Mouse (Mus musculus): ENCODE data around the gene Ttc21b. TPM values are rescaled to one million over a fixed set of nuclear protein-coding genes. Genes with fewer than 3 reads are reported as not detected.
"Not testable (repeated sequence)": the region's sequence is repeated elsewhere in the genome, so short reads cannot be mapped to it uniquely, and the experiment has no call there.

Ttc21b gene
- 1 to 10 TPM; 1.3 to 1.5 TPM for total RNA-seq (2021)
- long read RNA-seq, experiment 1, result 0 reads
- long read RNA-seq, experiment 2, full-length matches to known transcripts, result 1 of 3 reads
- long read RNA-seq, experiment 2, partial matches to known transcripts, result 1 of 3 reads
- long read RNA-seq, experiment 2, other reads (novel, unspliced or antisense), result 1 of 3 reads

GRCm38 (mm10) chr2:66256220-66257131, at the start of gene Ttc21b:
Ttc21b (minus strand) TSS chr2:66256617.
- intact Hi-C loops (cut with DNase I; ENCODE audit: low total_unique reads), result loop anchor here (5.0 kb wide), 1 partner anchor 156 kb away; no protein-coding TSS in a partner anchor
- DNase-seq, result peak; percentile 97

DNA sequence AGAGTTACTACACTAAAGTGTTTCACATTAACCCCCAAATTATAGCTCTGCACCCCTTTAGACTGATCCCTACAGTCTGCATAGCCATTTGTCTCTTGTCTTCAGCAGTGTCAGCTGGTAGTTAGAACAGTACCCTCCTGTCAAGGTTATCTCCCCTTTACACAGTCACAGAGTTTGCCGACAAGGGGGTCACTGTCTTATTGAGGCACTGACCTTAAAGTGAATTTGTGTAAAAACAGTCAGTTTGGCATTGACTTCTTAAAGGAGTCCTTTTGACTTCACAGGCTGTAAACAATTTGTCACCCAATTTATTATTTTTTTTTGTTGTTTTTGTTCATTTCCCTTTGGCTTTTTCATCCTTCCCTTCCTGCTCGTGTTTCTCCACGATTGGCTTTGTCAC, 16.1 kb upstream of the Ttc21b start:
- intact Hi-C loops (cut with DNase I; ENCODE audit: low total_unique reads), result no loop called here
- DNase-seq, result no peak

- intact Hi-C loops (cut with DNase I; ENCODE audit: low total_unique reads), result no loop called here
- DNase-seq, result no peak
Observed at GRCm38 (mm10) chr2:66244013-66244412, 12.4 kb downstream of the Ttc21b start.

DNA sequence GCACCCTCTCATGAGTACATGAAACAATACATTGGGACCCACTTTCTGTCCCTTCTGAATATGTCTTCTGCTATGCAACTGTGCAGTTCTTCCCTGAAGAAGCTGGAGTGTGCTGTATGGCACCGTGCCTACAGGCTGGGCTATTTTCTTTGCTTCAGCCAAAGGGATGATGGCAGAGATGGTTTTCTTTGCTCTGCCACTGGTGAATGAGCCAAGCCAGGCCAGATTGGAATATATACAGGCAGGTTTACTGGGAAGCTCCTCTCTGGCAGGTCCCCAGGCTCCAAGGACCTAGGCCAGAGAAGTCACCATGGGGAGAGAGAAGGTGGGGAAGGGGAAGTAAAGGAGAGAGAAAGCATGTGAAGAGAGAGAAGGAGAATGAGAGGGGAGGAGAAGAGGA, 16.1 kb downstream of the Ttc21b start:
- no peak for DNase-seq
- intact Hi-C loops (cut with DNase I; ENCODE audit: low total_unique reads), result no loop called here

GRCm38 (mm10) chr2:66238886-66239285, 17.5 kb downstream of the Ttc21b start:
- intact Hi-C loops (cut with DNase I; ENCODE audit: low total_unique reads), result no loop called here
- DNase-seq, result no peak

- intact Hi-C loops (cut with DNase I; ENCODE audit: low total_unique reads), result no loop called here
Observed at GRCm38 (mm10) chr2:66220954-66221353, 35.5 kb downstream of the Ttc21b start.

GRCm38 (mm10) chr2:66209875-66210274, 46.5 kb downstream of the Ttc21b start:
- DNase-seq, result no peak
- intact Hi-C loops (cut with DNase I; ENCODE audit: low total_unique reads), result no loop called here

More at GRCm38 (mm10) chr2:66220954-66221353, 35.5 kb downstream of the Ttc21b start:
- DNase-seq, result no peak

DNA sequence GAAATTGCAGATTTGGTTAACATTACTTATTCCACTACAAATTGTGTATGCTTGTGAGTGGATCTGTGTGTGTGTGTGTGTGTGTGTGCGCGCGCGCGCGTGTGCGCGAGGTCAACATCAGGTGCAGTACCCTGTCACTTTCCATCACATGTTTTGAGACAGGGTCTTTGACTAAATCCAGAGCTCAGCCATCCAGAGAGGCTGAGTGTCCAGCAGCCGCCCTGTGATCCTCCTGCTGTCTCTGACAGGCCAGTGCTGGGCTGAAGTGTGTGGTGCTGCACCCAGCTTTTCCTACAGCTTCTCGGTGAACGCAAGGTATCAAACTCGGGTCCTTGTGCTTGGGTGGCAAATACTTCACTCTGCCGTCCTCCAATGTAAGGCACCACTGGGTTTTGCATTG, 47.1 kb downstream of the Ttc21b start:
- intact Hi-C loops (cut with DNase I; ENCODE audit: low total_unique reads), result no loop called here
- DNase-seq, result no peak

DNA sequence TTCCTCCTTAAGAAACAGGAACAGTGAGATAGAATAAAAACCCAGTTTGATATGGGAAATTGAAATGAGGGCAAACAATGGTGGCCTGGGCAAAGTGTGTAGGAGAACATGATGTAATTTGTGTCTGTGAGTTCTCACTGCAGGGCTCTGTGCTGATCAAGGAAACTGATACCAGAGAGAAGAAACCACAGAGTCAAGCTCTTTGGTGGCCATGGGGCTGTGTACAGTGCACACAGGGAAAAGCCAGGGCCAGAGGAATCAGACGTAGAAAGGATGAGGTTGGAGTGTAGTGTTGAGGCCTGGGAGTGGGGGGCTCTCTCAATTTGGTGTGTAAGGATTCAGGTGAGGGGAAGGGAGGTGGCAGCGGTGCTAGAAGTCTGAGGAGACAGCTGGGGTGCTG, 49.6 kb downstream of the Ttc21b start:
- DNase-seq, result no peak
- intact Hi-C loops (cut with DNase I; ENCODE audit: low total_unique reads), result no loop called here

DNA sequence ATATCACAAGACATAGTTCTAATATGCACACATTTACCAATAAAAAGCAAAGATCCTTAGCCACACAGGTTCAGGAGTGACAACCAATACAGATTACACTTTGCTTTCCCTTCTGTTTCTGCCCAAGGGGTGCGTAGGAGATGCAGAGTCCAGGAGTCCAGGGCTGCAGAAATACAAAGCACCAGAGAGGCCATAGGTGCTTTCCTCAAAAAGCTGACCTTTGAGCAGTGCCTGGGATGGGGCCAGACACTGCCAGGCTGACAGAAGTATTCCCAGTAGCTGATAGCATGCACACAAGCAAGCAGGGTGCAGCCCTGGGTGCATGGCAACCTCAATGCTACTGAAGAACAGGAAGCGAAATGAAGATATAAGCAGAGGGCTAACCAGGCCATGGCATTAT, 52.2 kb downstream of the Ttc21b start:
- DNase-seq, result no peak
- intact Hi-C loops (cut with DNase I; ENCODE audit: low total_unique reads), result no loop called here

DNA sequence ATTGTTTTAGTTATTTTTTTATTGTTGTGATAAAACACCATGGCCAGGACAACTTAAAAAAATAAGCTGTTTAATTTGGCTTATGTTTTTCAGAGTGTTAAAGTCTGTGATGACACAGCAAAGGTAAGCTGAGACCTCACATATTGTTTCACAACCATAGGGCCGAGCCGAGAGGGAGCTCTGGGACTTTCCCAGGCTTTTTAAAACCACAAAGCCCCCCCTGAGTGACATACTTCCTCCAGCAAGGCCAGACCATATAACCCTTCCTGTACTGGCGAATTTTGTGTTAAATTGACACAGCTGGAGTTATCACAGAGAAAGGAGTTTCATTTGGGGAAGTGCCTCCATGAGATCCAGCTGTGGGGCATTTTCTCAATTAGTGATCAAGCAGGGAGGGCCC, 56.2 kb downstream of the Ttc21b start:
- intact Hi-C loops (cut with DNase I; ENCODE audit: low total_unique reads), result no loop called here

DNA sequence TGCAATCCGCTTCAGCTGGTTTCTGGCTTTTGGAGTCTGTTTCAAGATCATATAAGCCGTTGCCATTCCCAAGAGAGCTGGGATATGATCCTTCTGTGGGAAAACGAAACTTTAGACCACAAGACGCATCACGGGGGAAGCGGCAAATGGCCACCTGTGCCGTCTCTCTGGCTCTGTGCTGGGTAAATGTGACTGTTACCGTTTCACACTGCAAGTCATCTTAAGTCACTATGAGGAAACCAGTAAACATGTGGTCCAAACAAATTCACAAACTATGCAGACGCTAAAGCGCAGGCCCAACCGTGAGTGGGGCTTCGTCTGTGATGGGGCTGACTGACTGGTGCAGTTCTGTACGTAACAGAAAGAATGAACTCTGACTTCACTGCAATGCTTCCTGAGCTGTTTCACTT, 64.7 kb downstream of the Ttc21b start:
- intact Hi-C loops (cut with DNase I; ENCODE audit: low total_unique reads), result no loop called here
- DNase-seq, result no peak

More for the DNA sequence above, 56.2 kb downstream of the Ttc21b start:
- no peak for DNase-seq

GRCm38 (mm10) chr2:66190157-66190556, 66.3 kb downstream of the Ttc21b start:
- intact Hi-C loops (cut with DNase I; ENCODE audit: low total_unique reads), result no loop called here

GRCm38 (mm10) chr2:66189197-66189596, 67.2 kb downstream of the Ttc21b start:
- intact Hi-C loops (cut with DNase I; ENCODE audit: low total_unique reads), result loop anchor here (10.0 kb wide), 1 partner anchor 394 kb away; no protein-coding TSS in a partner anchor
- DNase-seq, result not testable (repeated sequence)

More at GRCm38 (mm10) chr2:66190157-66190556, 66.3 kb downstream of the Ttc21b start:
- DNase-seq, result no peak

DNA sequence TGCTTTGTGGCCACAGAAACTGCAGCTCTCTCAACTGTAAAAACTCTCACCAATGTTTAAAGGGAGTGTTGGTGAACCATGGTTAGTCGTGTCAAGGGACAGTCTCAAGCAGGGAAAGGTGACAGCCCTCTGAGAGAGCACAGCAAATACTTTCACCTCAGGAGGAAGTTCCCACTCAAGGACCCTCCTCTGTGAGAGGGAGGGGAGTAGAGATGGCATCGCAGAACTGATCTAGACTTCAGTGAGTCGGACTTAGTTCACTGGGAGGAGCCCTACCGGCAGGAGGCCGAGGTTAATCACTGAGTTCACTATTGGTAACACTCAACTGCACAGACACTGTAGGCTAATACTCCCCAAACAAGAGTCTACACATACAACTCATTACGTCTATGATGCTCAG, 68.9 kb downstream of the Ttc21b start:
- intact Hi-C loops (cut with DNase I; ENCODE audit: low total_unique reads), result loop anchor here (10.0 kb wide), 1 partner anchor 393 kb away; no protein-coding TSS in a partner anchor
- DNase-seq, result no peak

GRCm38 (mm10) chr2:66184431-66185164, 71.8 kb downstream of the Ttc21b start:
- no peak for DNase-seq
- intact Hi-C loops (cut with DNase I; ENCODE audit: low total_unique reads), result loop anchor here (10.0 kb wide), 1 partner anchor 390 kb away; no protein-coding TSS in a partner anchor

GRCm38 (mm10) chr2:66180293-66180692, 76.1 kb downstream of the Ttc21b start:
- intact Hi-C loops (cut with DNase I; ENCODE audit: low total_unique reads), result loop anchor here (10.0 kb wide), 1 partner anchor 385 kb away; no protein-coding TSS in a partner anchor

DNA sequence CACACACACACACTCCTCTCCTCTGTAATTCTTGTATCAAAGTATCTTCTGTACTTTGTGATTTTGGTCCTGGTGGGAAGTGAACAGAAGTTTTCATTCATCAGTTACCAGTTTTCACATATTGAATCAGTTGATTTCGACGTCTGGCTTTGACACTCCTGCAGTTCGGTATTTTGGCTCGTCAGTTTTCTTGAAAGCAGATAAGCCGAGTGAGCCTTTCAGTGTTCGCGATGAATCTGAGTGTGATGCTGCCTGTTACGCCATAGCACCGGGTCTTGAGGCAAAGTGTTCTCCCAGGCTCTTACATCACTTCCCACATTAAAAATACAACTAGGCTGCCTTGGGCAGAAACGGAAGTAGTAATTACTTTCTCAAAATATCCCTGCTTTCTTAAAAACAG, 76.6 kb downstream of the Ttc21b start:
- no peak for DNase-seq

More at GRCm38 (mm10) chr2:66180293-66180692, 76.1 kb downstream of the Ttc21b start:
- peak; percentile 55 for DNase-seq

DNA sequence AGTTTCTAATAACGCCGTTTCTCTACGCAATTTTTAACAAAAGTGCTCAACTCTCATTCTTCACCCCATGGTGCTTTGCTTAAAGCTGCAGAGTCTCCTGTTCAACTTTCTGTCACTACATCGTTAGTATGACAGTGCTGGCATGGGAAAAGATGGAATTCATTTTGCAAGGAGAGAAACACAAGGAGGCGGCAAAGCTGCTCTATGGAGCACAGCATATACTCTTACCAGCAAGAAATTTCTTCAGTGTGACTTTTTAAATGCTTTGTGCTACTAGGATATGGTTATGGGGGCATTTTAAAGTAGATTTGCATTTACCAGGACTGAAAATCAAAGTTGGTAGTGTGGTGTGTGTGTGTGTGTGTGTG, 77.6 kb downstream of the Ttc21b start:
- intact Hi-C loops (cut with DNase I; ENCODE audit: low total_unique reads), result no loop called here

More for the DNA sequence above, 76.6 kb downstream of the Ttc21b start:
- intact Hi-C loops (cut with DNase I; ENCODE audit: low total_unique reads), result loop anchor here (10.0 kb wide), 1 partner anchor 385 kb away; no protein-coding TSS in a partner anchor

More for the DNA sequence above, 77.6 kb downstream of the Ttc21b start:
- DNase-seq, result no peak

All from gastrocnemius, postnatal 14 days (tissue).